Mouse (Mus musculus) ES-Bruce4 (cell line): ENCODE measurements at regions not wholly inside any gene's neighbourhood (a gene's known extent, or its start where the extent isn't known, plus 50 kb on each side); places are given as distances from the start of the nearest gene placed in this dataset.

Experiments used
- CTCF ChIP-seq: IDR thresholded peaks from one replicate; pipeline ENCODE4 v1.8.1; 2011; ENCODE audit warnings: low read depth, low read length
- EP300 ChIP-seq: IDR thresholded peaks from 2 replicates; pipeline ENCODE4 v1.6.1; 2011; ENCODE audit warnings: low read depth, low read length; ENCODE audit not compliant: insufficient read depth
- POLR2A ChIP-seq: IDR thresholded peaks from one replicate; pipeline ENCODE4 v1.8.1; 2011; ENCODE audit warnings: low read length; ENCODE audit not compliant: insufficient read depth

DNA sequence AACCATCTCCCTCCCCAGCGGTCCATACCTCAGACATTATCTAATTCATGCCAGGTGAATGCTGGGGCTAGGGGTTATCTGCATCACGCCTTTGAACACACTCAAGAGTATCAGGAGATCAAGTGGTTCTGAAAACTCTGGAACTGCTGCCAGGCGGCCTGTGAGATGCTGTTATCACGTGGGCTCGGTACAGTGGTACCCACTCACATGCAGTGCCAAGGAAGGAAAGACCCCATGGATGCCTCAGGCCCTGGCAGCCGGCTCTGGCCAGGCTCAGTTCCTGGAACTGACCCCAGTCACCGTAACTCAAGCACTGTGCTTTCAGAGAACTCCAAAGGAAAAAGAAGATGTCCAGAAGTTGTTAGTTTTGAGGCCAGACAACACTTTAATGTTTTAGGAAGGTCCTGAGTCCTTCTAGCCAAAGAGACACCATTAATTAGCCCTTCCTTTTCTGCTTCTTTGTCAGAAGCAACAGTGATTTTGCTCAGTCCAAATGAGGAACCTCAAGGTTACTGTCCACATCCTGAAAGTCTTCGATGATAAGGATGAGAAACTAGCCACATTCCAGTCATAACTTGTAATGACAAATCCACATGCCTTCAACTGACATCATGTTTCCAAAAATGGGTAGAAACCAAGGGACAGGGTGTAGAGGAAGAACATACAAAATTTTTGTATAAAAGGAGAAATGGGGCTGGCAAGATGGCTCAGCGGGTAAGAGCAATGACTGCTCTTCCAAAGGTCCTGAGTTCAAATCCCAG, 126.1 kb downstream of the Zbtb18 start:
- TF ChIP-seq CTCF (no peak), POLR2A (no peak), EP300 (no peak)
